Mouse (Mus musculus) neural tube, embryonic 11.5 days (tissue): ENCODE data around the gene Exoc3l2. TPM values are rescaled to one million over a fixed set of nuclear protein-coding genes. Genes with fewer than 3 reads are reported as not detected.
A peak's percentile ranks its signal among the peaks of the same experiment; 100 is the strongest.

Source experiments
- ATAC-seq: fragments of 200-750 bp; cut with Nextera tagmentation; 2 replicates; pipeline ENCODE4 v1.8.0; 2017; ENCODE audit warnings: moderate number of reproducible peaks, mild to moderate bottlenecking, moderate TSS enrichment, moderate library complexity; ENCODE audit not compliant: insufficient read depth, low FRiP score, low TSS enrichment
- DNase-seq: peaks from one replicate; pipeline ENCODE4 v3.0.0-alpha.2; 2015; ENCODE audit warnings: low spot score
- H3K27ac ChIP-seq: fragments of 300-500 bp; sonication (generic); 2 replicates; pipeline ENCODE4 v1.5.1; 2014; ENCODE audit warnings: low read depth, mild to moderate bottlenecking, low read length
- H3K27me3 ChIP-seq: fragments of 300-500 bp; sonication (generic); 2 replicates; pipeline ENCODE4 v1.6.1; 2014; ENCODE audit warnings: mild to moderate bottlenecking, low read length, mixed read lengths; ENCODE audit not compliant: control insufficient read depth, insufficient read depth
- H3K36me3 ChIP-seq: fragments of 300-500 bp; sonication (generic); 2 replicates; pipeline ENCODE4 v1.6.1; 2014; ENCODE audit warnings: mild to moderate bottlenecking, low read length, moderate library complexity, mixed read lengths; ENCODE audit not compliant: control insufficient read depth, insufficient read depth
- H3K4me1 ChIP-seq: fragments of 300-500 bp; sonication (generic); 2 replicates; pipeline ENCODE4 v1.6.1; 2014; ENCODE audit warnings: low read length, mixed read lengths; ENCODE audit not compliant: control insufficient read depth, insufficient read depth
- H3K4me2 ChIP-seq: fragments of 300-500 bp; sonication (generic); 2 replicates; pipeline ENCODE4 v1.6.1; 2014; ENCODE audit warnings: low read depth, mild to moderate bottlenecking, moderate library complexity
- H3K4me3 ChIP-seq: fragments of 300-500 bp; sonication (generic); 2 replicates; pipeline ENCODE4 v1.5.1; 2014; ENCODE audit warnings: low read depth, low read length
- H3K9ac ChIP-seq: fragments of 300-500 bp; sonication (generic); 2 replicates; pipeline ENCODE4 v1.6.1; 2014; ENCODE audit warnings: mild to moderate bottlenecking, low read length
- H3K9me3 ChIP-seq: fragments of 300-500 bp; sonication (generic); 2 replicates; pipeline ENCODE4 v1.6.1; 2016; ENCODE audit warnings: low read length; ENCODE audit not compliant: control insufficient read depth
- WGBS: fragments of 180-500 bp; shearing (Covaris S2); extraction: QIAGEN DNeasy Blood & Tissue Kit; methylation state at CpG from one replicate; pipeline ENCODE4 v1.1.7; 2014; 5-methylcytosine and 5-hydroxymethylcytosine counted together
- polyA plus RNA-seq: library from polyadenylated mRNA; unstranded; fragments of >200 nt; fragmentation: Nextera tagmentation; extraction: Ambion mirVana; gene quantifications from 2 replicates; pipeline ENCODE4 v1.2.1, GENCODE M21; 2014

Exoc3l2 gene
- polyA plus RNA-seq, 1 experiment from 2014 or later = 1.6 TPM

DNA sequence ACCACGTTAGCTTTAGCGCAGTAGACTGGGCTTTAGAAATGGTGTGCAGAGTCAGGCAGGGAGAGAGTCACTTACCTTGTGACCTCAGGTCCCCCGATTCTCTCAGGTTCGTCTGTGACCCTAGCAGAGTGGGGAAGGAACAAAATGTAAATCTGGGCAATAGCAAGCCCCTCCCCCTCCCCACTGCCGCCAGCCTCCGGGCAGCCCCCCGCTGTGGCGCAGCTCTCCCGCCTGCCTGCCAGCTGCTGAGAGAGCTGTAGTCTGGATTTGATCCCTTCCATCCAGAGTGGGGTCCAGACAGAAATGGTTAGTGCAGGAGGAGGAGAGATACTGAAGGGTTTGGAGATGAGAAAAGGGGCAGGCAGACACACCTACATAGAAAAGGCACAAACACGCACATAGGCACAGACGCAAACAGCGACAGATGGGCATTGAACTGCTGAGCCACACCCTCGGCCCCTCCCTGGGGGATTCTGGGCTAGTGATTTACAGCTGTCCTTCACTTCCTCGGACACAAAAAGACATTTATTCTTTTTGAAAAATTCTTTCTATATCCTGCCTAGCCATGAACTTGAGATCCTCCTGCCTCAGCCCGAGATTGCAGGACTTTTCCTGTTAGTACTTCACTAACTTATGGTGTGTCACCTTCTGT is 35.0 kb upstream of the Exoc3l2 start:
- 62% methylated on average over 15 of the region's 15 CpGs for WGBS
- no peaks in the 10 kb centered on the region for H3K27me3 ChIP-seq
- H3K4me3 ChIP-seq = no peak overlapping the region
- H3K36me3 ChIP-seq = peaks cover 40% of the 10 kb centered on the region
- H3K9ac ChIP-seq = no peak overlapping the region
- no peak overlapping the region for H3K27ac ChIP-seq
- DNase-seq = no peak
- H3K4me1 ChIP-seq = no peaks in the 10 kb centered on the region
- H3K4me2 ChIP-seq = no peak overlapping the region
- no peaks in the 10 kb centered on the region for H3K9me3 ChIP-seq
- ATAC-seq = no peak

DNA sequence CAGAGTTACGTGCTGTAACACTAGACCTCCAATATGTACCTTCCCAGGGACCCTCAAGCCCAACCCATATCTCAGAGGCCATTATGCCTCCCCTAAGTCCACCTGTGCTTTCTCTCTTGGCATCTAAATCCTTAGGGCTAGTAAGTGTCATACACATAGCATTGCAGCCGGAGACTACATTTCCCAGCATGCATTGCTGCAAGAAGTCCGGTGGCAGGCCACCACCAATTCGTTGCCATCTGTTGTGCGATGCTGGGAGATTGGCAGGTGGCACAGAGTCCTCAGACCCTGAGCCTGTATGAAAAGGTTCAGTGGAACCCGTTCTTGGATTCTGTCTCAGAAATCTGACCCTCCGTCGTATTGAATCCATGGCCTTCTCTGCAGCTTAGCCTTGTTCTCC is 33.4 kb upstream of the Exoc3l2 start:
- H3K4me1 ChIP-seq = no peaks in the 10 kb centered on the region
- ATAC-seq (no peak), DNase-seq (no peak)
- no peak overlapping the region for H3K4me2 ChIP-seq
- H3K9ac ChIP-seq = no peak overlapping the region
- no peaks in the 10 kb centered on the region for H3K9me3 ChIP-seq
- H3K4me3 ChIP-seq = no peak overlapping the region
- H3K27ac ChIP-seq = no peak overlapping the region
- 70% methylated on average over 8 of the region's 8 CpGs for WGBS
- H3K36me3 ChIP-seq = peaks cover 55% of the 10 kb centered on the region
- no peaks in the 10 kb centered on the region for H3K27me3 ChIP-seq

- peaks cover 58% of the 10 kb centered on the region for H3K36me3 ChIP-seq
- ATAC-seq = no peak
- WGBS = 90% methylated on average over 6 of the region's 6 CpGs
- no peak overlapping the region for H3K4me3 ChIP-seq
- DNase-seq = no peak
- H3K4me1 ChIP-seq = no peaks in the 10 kb centered on the region
- H3K27ac ChIP-seq = no peak overlapping the region
- no peaks in the 10 kb centered on the region for H3K27me3 ChIP-seq
- H3K9me3 ChIP-seq = no peaks in the 10 kb centered on the region
- H3K4me2 ChIP-seq = no peak overlapping the region
- H3K9ac ChIP-seq = no peak overlapping the region
These were observed 32.7 kb upstream of the Exoc3l2 start for GRCm38 (mm10) chr7:19430402-19430801.

- WGBS = 100% methylated on average over 2 of the region's 2 CpGs
- no peak overlapping the region for H3K4me3 ChIP-seq
These were observed 30.7 kb upstream of the Exoc3l2 start for GRCm38 (mm10) chr7:19432475-19432874.

GRCm38 (mm10) chr7:19436276-19436675 is 26.9 kb upstream of the Exoc3l2 start:
- Histone ChIP-seq H3K4me1 (no peaks in the 10 kb centered on the region), H3K4me3 (no peak overlapping the region), H3K36me3 (peaks cover 50% of the 10 kb centered on the region), H3K9me3 (no peaks in the 10 kb centered on the region), H3K9ac (no peak overlapping the region), H3K4me2 (no peak overlapping the region), H3K27me3 (no peaks in the 10 kb centered on the region), H3K27ac (no peak overlapping the region)
- DNase-seq (no peak), ATAC-seq (no peak)
- 95% methylated on average over 2 of the region's 2 CpGs for WGBS

More at GRCm38 (mm10) chr7:19432475-19432874, 30.7 kb upstream of the Exoc3l2 start:
- DNase-seq (no peak), ATAC-seq (no peak)
- H3K9me3 ChIP-seq = no peaks in the 10 kb centered on the region
- H3K9ac ChIP-seq = no peak overlapping the region
- H3K4me1 ChIP-seq = no peaks in the 10 kb centered on the region
- peaks cover 66% of the 10 kb centered on the region for H3K36me3 ChIP-seq
- H3K27ac ChIP-seq = no peak overlapping the region
- no peaks in the 10 kb centered on the region for H3K27me3 ChIP-seq
- H3K4me2 ChIP-seq = no peak overlapping the region

- no peaks in the 10 kb centered on the region for H3K4me1 ChIP-seq
- no peak overlapping the region for H3K9ac ChIP-seq
- H3K36me3 ChIP-seq = peaks cover 47% of the 10 kb centered on the region
- WGBS = 83% methylated on average over 9 of the region's 9 CpGs
- no peak overlapping the region for H3K4me2 ChIP-seq
- ATAC-seq (no peak), DNase-seq (no peak)
- no peak overlapping the region for H3K27ac ChIP-seq
- no peak overlapping the region for H3K4me3 ChIP-seq
- H3K27me3 ChIP-seq = no peaks in the 10 kb centered on the region
- H3K9me3 ChIP-seq = no peaks in the 10 kb centered on the region
These were observed 26.1 kb upstream of the Exoc3l2 start for GRCm38 (mm10) chr7:19437048-19437447.

DNA sequence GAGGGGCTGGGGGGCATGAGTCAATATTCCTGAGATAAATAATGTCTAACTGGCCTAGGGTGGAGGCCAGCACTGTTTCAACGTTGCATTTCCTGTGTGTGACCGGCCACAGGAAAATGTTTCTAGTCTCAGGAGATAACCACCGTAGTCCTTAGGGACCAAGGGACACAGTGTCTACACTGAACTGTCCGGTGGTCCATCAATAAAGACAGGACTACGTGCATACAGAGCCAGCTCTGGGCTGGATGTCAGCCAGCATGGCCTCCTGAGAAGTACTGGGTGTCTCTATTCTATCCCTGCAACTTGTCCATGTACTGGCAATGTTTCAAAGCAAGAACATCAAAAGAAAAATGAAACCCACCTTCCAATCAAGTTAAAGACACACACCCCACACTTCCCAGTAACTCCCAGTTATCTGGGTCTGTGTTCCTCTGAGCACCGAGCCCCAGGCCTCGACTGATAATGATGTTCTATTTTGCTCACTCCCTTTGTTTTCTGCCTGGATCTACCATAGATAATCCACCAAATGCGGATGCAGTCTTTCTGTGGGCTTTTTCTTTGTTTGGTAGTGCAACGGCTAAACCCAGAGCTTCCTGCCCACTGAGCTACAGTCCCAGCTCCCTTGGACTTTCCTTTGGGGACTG is 21.6 kb upstream of the Exoc3l2 start:
- H3K9me3 ChIP-seq = no peaks in the 10 kb centered on the region
- DNase-seq = no peak
- H3K36me3 ChIP-seq = peaks cover 20% of the 10 kb centered on the region
- 91% methylated on average over 9 of the region's 9 CpGs for WGBS
- no peak overlapping the region for H3K4me2 ChIP-seq
- H3K4me1 ChIP-seq = no peaks in the 10 kb centered on the region
- no peak for ATAC-seq
- no peak overlapping the region for H3K9ac ChIP-seq
- H3K27me3 ChIP-seq = no peaks in the 10 kb centered on the region
- no peak overlapping the region for H3K4me3 ChIP-seq
- no peak overlapping the region for H3K27ac ChIP-seq

DNA sequence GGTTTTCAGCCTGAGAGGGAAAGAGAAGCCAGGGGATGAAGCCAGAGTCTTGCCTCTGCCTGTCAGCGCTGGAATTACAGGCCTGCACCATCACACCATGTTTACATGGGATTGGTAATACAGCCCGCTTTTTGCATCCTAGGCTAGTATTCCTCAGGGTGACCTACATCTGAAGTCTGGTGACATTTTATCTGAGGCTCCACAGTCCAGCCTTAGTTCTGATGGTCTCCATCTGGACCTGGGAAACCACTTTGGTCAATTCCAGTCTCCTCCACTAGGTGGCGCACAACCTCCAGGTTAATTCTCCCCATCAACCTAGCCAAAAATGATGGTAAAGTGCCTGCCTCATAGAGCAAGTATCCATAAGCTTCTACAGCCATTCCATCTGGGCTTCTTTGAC is 19.8 kb upstream of the Exoc3l2 start:
- H3K36me3 ChIP-seq = peaks cover 15% of the 10 kb centered on the region

DNA sequence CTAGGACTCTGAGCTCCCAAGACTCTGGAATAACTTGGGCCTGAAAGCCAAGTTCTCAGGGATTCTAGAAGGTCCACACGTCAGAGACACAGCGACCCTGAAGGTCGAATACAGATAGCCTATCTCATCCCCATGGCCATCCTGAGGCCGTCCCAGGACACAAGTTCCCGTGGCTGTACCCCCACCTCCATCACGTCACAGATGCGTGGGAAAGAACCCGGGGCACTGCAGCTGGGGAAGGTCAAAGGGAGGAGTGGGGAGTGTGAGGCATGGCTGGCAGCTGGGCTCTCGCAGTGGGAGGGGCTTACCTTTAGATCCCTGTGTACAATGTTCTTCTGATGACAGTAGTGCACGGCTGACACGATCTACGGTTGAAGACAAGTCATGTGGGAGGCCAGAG is 18.3 kb upstream of the Exoc3l2 start:
- Histone ChIP-seq H3K36me3 (peaks cover 20% of the 10 kb centered on the region), H3K27me3 (no peaks in the 10 kb centered on the region), H3K9ac (no peak overlapping the region), H3K4me2 (no peak overlapping the region), H3K27ac (no peak overlapping the region), H3K9me3 (no peaks in the 10 kb centered on the region), H3K4me1 (no peaks in the 10 kb centered on the region), H3K4me3 (no peak overlapping the region)
- WGBS = 87% methylated on average over 12 of the region's 12 CpGs
- ATAC-seq = no peak
- no peak for DNase-seq

More for the DNA sequence above, 19.8 kb upstream of the Exoc3l2 start:
- DNase-seq = peak; percentile 78
- ATAC-seq = no peak
- H3K27ac ChIP-seq = no peak overlapping the region
- no peaks in the 10 kb centered on the region for H3K9me3 ChIP-seq
- no peak overlapping the region for H3K4me3 ChIP-seq
- no peaks in the 10 kb centered on the region for H3K27me3 ChIP-seq
- no peak overlapping the region for H3K4me2 ChIP-seq
- no peaks in the 10 kb centered on the region for H3K4me1 ChIP-seq
- H3K9ac ChIP-seq = no peak overlapping the region
- 49% methylated on average over 3 of the region's 3 CpGs for WGBS
